Mouse (Mus musculus) MN1 (cell line): ENCODE data around the gene Mpo.

Experiments
- DNase-seq: peaks from one replicate; pipeline ENCODE4 v3.0.0-alpha.2; 2016; ENCODE audit warnings: low spot score

Mpo gene

DNA sequence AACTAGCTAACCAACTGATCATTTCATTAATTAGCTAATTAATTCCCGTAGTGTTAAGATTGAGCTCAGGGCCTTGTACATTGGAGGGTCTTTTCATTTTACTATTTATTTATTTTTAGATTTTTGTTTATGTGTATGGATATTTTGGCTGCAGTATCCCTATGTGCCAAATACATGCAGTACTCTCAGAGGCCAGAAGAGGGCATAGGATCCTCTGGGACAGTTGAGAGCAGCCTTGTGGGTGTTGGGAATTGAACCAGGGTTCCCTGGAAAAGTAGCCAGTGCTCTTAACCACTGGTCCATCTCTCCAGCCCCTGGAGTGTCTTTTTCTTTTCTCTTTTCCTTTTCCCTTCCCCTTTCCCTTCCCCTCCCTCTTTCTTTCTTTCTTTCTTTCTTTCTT, 12.1 kb downstream of the Mpo start:
- no peak for DNase-seq

GRCm38 (mm10) chr11:87807433-87807832, 14.1 kb downstream of the Mpo start:
- DNase-seq, result no peak

GRCm38 (mm10) chr11:87808236-87808635, 14.9 kb downstream of the Mpo start:
- no peak for DNase-seq

DNA sequence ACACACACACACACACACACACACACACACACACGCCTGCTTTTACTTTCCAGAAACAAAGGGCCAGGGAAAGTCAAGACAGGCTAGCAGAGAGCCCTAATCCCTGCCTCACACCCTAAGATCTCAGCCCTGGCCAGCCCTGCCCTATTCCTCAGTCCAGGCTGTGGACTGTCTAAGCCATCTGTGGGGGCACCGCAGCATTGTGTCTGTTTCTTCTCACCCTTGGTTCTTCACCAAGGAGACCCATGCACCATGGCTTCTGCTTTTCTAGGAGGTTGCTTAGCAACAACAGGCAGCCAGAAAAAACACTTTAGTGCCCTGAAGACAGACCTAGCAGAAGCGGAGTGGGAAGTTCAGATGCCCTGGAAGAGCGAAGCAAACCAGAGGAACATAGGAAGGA, 18.0 kb downstream of the Mpo start:
- DNase-seq, result peak; percentile 50

DNA sequence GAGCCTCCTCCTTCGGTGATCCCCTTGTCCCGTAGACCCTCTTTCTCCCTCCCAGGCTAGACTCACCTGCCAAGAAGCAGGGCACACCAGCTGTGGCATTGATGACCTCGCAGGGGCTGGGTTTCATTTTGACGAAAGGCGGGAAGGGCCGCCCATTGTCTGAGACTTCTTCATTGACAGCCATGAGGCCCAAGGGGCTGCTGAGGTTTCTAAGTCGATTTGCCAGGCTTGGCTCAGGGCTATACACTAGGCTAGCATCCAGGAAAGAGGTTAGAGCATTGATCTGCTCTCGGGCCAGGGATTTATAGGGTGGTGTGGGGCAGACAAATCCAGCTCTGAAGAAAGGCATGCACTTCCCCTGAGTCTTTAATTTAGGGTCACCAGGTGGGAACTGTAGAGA, 21.4 kb downstream of the Mpo start:
- DNase-seq, result no peak

DNA sequence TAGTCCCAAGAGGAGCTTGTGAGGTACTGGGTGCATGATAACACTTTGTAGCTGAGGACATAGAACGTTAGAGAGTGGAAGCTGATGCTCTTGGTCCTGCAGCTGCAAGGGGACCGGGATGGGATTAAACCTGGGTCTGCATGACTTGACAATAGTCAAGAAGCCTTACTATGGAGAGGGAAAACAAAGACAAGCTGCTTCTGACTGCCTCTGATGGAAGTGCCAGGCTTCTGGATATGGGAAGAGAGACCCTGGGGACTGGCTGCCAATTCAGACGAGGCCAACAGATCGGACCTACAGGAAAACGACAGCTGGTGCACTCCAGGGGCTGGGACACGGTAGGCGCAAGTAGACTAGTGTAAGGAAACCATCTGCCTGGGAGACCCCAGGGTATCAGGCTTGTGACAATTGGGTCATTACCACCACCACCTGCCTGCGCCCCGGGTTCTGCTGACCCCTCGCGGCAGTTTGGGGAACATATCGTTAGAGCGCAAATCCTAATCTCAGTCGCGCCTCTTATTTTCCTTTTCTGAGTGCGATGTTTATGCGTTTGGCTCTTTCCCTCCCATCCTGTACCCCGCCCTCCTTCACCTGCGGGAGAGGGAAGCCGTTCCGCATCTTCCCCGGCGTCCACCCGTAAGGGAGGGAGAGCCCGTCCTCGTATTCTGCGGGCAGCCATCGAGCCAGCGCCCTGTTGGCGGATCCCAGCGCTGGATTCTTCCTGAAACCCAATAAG, 23.5 kb downstream of the Mpo start:
- DNase-seq, result no peak

DNA sequence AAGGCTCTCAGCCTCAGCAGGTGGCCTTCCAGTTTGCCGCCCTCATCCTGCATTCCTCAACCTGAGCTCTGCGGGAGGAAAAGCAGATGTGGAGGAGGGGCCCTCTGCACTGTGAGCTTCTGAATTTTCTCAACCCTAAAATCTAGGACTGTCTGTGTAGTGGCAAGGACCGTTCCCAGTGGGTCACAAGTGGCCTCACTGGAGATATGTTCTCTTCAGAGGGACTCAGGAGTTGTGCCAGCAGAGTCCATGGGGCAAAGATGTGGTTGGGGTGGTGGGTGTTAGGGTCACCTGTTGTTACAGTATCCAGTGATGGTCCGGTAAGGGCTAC, 24.0 kb downstream of the Mpo start:
- no peak for DNase-seq

- no peak for DNase-seq
Measured at GRCm38 (mm10) chr11:87821502-87821901, 28.1 kb downstream of the Mpo start.

DNA sequence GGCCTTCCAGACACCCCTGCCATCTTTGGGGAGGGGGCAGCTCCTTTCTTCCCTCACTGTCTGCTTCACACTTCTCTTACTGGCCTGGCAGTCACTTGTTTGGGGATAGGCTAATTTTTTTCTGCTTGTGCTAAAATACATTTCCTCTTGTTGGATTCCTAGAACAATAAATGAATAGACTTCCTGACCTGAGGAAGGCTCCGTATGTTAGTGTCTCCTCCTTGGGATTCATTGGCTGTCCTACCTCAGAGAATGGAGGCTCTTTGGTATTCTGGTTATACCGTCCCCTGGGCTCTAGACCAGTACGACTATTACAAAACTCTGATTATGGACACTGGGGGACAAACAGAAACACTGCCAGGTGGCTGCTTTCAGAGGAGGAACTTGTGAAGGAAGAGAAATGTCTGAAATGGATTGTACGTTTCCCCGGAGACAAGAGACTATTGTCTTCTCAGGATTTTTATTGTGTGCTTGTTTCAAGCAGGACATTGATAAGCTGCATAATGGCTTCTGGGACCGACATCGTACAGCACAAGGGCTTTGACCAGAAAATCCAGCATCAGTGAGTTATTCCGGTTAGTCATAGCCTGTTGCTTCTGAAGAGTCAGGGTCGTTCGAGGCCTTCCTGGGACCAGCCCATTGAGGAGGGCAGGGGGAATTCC, 35.0 kb downstream of the Mpo start, which contains the start of gene Lpo:
Gene Lpo, minus strand, starts transcription at position 51 of the 662 bp plus-strand sequence.
- DNase-seq, result no peak

DNA sequence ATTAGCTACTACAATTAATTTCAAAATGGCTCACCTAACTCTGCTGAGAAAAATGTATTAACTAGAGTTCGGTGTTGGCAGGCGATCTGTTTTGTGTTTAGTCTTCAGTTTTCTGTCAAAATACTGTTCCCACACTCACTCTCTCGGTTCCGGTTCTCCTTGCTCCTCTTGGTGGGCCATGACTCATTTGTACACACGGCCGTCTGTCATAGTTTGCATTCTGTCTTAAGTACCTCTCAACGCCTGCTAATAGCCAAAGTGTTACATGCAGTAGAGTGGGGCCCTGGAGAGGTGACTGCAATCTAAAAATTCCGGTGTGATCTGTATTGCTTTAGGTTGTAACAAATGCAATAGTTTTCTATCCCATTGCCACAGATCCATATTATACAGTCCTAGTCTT, 47.3 kb downstream of the Mpo start:
- no peak for DNase-seq

DNA sequence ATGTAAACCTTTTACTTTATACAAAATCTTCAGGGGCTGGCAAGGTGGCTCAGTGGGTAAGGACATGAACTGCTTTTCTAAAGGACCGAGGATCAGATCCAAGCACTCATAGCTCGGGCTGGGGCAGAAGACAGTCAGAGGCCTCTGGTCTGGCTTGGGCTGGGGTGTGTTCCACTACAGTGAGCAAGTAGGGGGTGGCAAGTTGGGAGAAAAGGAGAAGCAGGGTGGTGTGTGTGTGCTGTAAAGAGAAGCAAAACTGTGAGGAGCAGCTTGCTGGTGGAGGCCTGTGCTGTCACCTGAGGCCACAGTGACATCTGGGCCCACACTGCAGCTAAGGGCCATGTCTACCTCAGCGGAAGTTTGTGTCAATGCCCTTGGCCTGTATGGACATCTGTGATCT, 48.1 kb downstream of the Mpo start:
- DNase-seq, result no peak

DNA sequence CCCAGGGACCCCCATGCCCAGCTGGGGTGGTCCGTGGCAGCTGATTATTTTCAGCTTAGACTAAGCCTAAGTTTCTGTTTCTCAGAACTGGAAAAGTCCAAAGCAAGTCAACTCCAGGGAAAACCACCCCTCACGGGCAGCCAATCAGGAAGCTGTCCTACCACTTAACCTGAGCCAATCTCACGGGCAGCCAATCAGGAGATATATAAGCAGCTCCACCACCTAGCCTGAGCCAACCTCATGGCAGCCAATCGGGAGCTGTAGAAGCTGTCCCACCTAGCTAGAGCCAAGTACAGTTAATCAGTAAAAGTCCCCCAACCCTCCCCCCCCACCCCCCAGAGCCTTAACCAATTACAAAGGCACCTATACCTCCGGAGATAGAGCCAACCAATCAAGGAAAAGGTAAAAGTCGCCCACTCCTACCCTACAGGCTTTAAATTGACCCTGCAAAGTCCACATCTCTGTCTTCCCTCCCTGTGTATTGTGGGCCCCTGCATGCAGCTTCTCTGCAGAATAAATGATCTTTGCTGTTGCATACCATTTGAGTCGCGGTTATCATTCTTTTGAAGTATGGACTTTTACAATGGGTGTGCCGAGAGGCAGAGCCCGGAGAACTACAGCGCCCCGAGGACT, 53.7 kb downstream of the Mpo start:
- DNase-seq, result no peak

DNA sequence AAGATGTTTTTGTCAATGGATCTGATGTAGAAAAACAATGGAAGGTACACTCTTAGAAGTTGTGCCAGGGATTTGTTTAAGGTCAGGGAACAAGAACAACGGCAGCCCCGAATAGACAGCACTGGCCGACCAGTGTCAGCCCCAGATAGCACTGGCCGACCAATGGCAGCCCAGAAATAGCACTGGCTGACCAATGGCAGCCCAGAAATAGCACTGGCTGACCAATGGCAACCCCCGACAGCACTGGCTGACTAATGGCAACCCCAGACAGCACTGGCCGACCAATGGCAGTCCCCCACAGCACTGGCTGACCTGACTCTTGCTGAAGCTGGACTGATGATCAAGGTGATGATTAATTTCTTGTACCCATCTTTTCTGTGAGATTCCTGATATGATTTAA, 54.5 kb downstream of the Mpo start:
- no peak for DNase-seq

DNA sequence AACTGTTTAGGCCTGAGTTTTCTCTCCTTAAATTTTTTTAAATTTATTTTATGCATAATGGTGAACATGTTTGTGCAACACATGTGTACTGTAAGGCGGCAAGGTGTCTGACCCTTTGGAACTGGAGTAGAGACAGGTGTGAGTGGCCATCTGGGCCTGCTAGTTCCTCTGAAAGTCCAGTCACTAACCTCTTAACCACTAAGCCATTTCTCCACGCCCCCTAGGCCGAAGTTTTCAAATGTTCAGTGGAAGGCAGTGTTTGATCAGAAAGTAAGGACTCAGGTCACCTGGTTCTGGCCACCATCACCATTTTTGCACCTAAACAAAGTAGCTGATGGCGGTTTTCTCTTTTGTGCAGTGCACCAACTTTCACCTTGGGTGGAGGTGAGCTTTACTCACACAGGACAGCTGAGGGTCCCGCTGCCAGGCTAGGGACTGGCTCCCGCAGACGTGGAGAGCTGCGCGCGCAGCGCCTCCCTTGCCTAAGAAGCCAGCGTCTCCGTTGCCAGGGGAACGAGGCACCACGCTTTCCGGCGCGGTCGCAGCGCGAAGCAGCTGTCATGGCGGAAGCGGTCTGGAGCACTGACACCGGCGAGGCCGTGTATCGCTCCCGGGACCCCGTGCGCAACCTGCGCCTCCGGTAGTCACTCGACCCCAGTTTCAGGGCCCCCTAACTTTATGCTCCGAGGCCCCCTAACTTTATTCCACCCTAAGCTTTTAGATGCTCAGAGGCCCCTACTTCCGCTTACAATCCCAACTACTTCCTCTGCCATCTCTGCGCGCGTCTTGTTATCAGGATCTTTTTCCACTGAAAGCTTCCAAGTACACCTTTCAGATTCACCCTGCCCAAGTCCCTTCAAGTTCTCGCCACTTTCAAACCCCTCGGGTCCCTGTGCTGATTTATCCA, 59.6 kb downstream of the Mpo start, which contains the start of gene Mks1:
Gene Mks1, plus strand, starts transcription at position 526 of the 907 bp plus-strand sequence.
- DNase-seq, result peak; percentile 93

GRCm38 (mm10) chr11:87853597-87853954, 60.2 kb downstream of the Mpo start:
- peak; percentile 19 for DNase-seq
